Mouse (Mus musculus): ENCODE measurements around the gene Rhoa. TPM values are rescaled to one million over a fixed set of nuclear protein-coding genes. Genes with fewer than 3 reads are reported as not detected.
A peak's percentile ranks its signal among the peaks of the same experiment; 100 is the strongest.

The Rhoa gene
- polyA plus RNA-seq, 1 experiment from 2014 or later = 202 TPM

DNA sequence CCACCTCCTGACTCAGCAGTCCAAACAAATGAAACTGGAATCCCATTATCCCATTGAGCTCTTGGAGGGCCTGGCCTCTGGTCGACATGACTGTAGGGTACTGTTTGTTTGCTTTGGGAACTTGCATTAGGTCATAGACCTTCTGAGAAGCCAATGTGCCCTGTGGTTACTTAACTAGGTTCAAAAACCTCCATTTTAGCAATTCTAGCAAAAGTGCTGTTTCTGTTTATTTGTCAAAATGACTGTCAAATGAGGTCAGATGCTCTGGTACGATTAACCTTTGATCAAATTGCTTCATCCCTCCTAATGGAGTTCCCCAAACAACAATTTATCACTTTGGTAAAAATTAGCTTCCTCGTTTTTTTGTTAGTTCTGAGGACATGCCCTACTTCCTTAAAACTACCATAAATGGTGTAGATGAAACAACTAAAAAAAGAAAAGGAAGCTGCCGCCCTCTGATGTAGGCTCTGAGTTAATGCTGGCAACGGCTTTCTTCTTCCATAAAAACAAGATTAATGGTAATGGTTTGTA, 36.4 kb downstream of the Rhoa start:
- Histone ChIP-seq H3K4me1 (replicated peaks) (peaks cover 81% of the 10 kb centered on the region), H3K4me2 (peak overlapping the region; percentile 72), H3K27ac (replicated peaks) (peak overlapping the region; percentile 99), H3K36me3 (replicated peaks) (peaks cover 32% of the 10 kb centered on the region), H3K9ac (peak overlapping the region; percentile 67), H3K9me3 (replicated peaks) (no peaks in the 10 kb centered on the region), H3K27me3 (no peaks in the 10 kb centered on the region), H3K4me3 (replicated peaks) (peak overlapping the region; percentile 88)
- 5% methylated on average over 5 of the region's 5 CpGs for WGBS (ENCODE audit: insufficient replicate concordance)
- no peak for ATAC-seq (ENCODE audit: insufficient read depth)

DNA sequence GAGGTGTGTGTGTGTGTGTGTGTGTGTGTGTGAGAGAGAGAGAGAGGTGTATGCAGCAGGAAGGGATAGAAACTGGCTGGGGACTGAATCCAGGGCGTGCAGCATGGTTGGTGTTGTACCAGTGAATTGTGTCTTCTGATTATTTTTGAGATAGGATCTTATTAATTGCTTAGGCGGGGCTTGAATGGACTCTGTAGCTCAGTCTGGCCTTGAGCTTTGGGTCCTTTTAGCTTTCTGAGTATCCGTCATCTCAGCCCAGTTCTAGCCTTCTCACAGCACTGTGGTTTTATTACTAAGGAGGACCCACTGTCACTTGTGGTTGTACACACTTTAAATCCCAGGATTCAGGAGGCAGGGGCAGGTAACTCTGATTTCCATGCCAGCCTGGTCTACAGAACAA, 37.4 kb downstream of the Rhoa start:
- ATAC-seq (ENCODE audit: insufficient read depth) = no peak
- no peak overlapping the region for H3K4me3 ChIP-seq (replicated peaks)
- no peaks in the 10 kb centered on the region for H3K27me3 ChIP-seq
- peaks cover 23% of the 10 kb centered on the region for H3K36me3 ChIP-seq (replicated peaks)
- peak overlapping the region; percentile 72 for H3K4me2 ChIP-seq
- WGBS (ENCODE audit: insufficient replicate concordance) = 28% methylated on average over 3 of the region's 3 CpGs
- peaks cover 72% of the 10 kb centered on the region for H3K4me1 ChIP-seq (replicated peaks)
- H3K27ac ChIP-seq (replicated peaks) = peak overlapping the region; percentile 99
- H3K9ac ChIP-seq = peak overlapping the region; percentile 41
- H3K9me3 ChIP-seq (replicated peaks) = no peaks in the 10 kb centered on the region

DNA sequence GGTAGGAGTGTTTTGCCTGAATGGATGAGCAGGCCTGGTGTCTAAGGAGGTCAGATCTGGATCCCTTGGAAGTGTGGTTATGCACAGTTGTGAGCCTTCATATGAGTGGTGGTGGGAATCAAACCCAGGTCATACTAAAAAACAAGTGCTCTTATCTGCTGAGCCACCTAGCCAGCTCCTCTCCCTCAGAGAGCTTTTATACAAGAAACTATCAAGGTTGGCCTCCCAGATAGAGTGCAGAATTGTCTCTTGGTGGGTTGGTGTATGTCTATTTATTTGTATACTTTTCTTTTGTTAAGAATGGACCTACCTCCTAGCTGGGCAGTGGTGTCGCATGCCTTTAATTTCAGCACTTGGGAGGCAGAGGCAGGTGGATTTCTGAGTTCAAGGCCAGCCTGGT, 37.9 kb downstream of the Rhoa start:
- Histone ChIP-seq H3K9me3 (replicated peaks) (no peaks in the 10 kb centered on the region), H3K9ac (peak overlapping the region; percentile 41), H3K27me3 (no peaks in the 10 kb centered on the region), H3K4me2 (peak overlapping the region; percentile 72), H3K4me1 (replicated peaks) (peaks cover 71% of the 10 kb centered on the region), H3K4me3 (replicated peaks) (no peak overlapping the region), H3K27ac (replicated peaks) (peak overlapping the region; percentile 99), H3K36me3 (replicated peaks) (peaks cover 21% of the 10 kb centered on the region)
- ATAC-seq (ENCODE audit: insufficient read depth) = no peak
- WGBS (ENCODE audit: insufficient replicate concordance) = 51% methylated on average over 1 of the region's 1 CpGs

DNA sequence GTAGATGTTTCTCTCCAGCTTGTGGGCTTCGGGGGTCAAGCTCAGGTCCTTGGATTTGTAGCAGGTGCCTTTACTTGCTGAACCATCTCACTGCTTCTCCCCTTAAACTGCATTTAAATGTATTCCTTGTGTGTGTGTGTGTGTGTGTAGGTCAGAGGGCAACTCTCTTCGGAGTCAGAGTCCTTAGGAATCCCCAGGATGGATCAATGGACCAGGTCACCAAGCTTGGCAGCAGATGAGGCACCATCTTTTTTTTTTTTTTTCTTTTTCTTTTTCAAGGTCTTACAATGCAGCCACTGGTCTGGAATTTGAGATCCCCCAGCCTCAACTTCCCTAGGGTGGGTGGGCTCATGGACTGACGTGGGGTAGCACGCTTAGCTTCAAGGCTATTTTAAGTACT, 38.5 kb downstream of the Rhoa start:
- ATAC-seq (ENCODE audit: insufficient read depth) = no peak

DNA sequence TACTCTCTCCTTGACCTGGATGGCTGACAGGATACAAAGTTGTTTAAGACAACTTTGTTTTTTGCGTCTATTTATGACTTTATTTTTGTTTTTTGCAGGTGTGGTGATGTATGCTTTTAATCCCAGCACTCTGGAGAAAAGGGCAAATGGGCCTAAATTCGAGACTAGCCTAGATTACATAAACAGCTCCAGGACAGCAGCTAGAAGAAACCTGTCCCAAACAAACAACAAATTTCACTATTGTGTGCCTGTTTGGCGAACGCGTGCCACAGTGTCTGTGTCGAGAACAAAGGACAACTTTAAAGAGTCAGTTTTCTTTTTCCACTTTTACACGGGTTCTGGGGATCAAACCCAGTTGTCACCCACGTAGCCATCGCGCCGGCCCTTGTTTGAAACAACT, 41.1 kb downstream of the Rhoa start:
- Histone ChIP-seq H3K4me2 (peak overlapping the region; percentile 77), H3K36me3 (replicated peaks) (peaks cover 23% of the 10 kb centered on the region), H3K27ac (replicated peaks) (peak overlapping the region; percentile 99), H3K4me3 (replicated peaks) (peak overlapping the region; percentile 97), H3K9ac (peak overlapping the region; percentile 96), H3K9me3 (replicated peaks) (no peaks in the 10 kb centered on the region), H3K4me1 (replicated peaks) (peaks cover 71% of the 10 kb centered on the region), H3K27me3 (no peaks in the 10 kb centered on the region)
- 4% methylated on average over 11 of the region's 11 CpGs for WGBS (ENCODE audit: insufficient replicate concordance)
- ATAC-seq (ENCODE audit: insufficient read depth) = no peak

More for the DNA sequence above, 38.5 kb downstream of the Rhoa start:
- Histone ChIP-seq H3K9ac (peak overlapping the region; percentile 41), H3K4me1 (replicated peaks) (peaks cover 77% of the 10 kb centered on the region), H3K4me2 (peak overlapping the region; percentile 72), H3K4me3 (replicated peaks) (no peak overlapping the region), H3K27ac (replicated peaks) (peak overlapping the region; percentile 99), H3K27me3 (no peaks in the 10 kb centered on the region), H3K36me3 (replicated peaks) (peaks cover 17% of the 10 kb centered on the region), H3K9me3 (replicated peaks) (no peaks in the 10 kb centered on the region)
- WGBS (ENCODE audit: insufficient replicate concordance) = 75% methylated on average over 4 of the region's 4 CpGs

DNA sequence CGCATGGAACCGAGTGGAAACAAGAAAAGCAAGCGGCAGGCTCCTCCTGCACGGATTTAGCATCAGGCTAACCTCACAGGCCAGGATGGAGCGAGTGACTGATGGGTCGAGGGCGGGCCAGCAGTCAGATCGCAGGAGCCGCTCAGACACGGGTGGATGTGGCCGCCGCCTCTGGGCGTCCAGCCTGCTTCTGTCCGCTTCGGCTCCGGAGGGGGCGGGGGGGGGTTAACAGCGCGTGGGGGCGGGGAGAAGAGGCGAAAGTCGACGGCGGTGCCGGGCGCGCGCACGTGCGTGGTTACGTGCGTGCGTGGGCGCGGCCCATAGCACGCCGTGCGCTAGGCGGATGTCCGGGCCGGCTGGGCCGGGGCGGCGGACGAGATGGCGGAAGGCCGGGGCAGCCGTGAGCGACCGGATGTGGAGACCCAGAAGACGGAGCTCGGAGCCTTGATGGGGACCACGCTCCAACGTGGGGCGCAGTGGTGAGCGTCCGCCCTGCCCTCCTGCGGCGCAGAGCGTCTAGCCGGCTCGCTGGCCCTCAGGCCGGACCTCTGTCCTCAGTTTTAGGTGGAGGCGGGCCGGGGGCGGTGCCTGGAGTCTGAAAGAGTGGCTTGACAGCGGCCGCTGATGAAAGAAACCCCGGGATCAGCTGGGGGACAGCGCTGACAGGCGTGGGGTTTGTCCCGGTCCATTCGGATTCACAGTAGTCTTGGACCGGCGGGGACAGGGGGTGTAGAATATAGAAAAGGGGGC, 41.8 kb downstream of the Rhoa start, which contains the start of gene Usp4:
Gene Usp4 (plus strand): TSS at position 314 of the 750 bp plus-strand sequence.
- no peaks in the 10 kb centered on the region for H3K9me3 ChIP-seq (replicated peaks)
- peak within 1 kb of the TSS; percentile 77 for H3K4me2 ChIP-seq
- H3K9ac ChIP-seq = peak within 1 kb of the TSS; percentile 96
- ATAC-seq (ENCODE audit: insufficient read depth) = peak; percentile 91
- no peaks in the 10 kb centered on the region for H3K27me3 ChIP-seq
- H3K4me1 ChIP-seq (replicated peaks) = peaks cover 65% of the 10 kb centered on the region
- H3K27ac ChIP-seq (replicated peaks) = peak within 1 kb of the TSS; percentile 99
- peak within 1 kb of the TSS; percentile 97 for H3K4me3 ChIP-seq (replicated peaks)
- H3K36me3 ChIP-seq (replicated peaks) = peaks cover 30% of the 10 kb centered on the region
- under 1% methylated on average over 75 of the region's 75 CpGs for WGBS (ENCODE audit: insufficient replicate concordance)

DNA sequence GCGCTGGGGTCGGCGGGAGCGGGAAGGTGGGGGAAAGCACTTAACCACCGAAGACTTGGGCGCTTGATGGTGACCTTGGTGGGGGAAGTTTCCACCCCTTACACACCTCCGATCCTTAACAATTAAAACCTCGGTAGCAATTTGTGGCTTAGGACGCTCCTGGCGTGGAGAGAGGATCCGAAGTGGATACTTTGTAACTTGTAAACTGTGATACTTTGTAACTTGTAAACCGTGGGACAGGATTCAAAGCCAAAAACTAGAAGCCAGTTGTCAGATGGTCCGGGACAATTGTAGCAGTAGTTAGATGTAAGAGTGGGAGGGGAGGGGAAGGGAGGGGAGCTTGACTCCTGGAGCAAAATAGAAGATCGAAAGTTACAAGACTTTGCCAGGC, 42.4 kb downstream of the Rhoa start:
- WGBS (ENCODE audit: insufficient replicate concordance) = 2% methylated on average over 14 of the region's 14 CpGs
- no peaks in the 10 kb centered on the region for H3K9me3 ChIP-seq (replicated peaks)
- no peak for ATAC-seq (ENCODE audit: insufficient read depth)
- H3K4me1 ChIP-seq (replicated peaks) = peaks cover 59% of the 10 kb centered on the region
- H3K27ac ChIP-seq (replicated peaks) = peak overlapping the region; percentile 99
- H3K27me3 ChIP-seq = no peaks in the 10 kb centered on the region
- peak overlapping the region; percentile 96 for H3K9ac ChIP-seq
- H3K4me2 ChIP-seq = peak overlapping the region; percentile 77
- H3K36me3 ChIP-seq (replicated peaks) = peaks cover 36% of the 10 kb centered on the region
- peak overlapping the region; percentile 97 for H3K4me3 ChIP-seq (replicated peaks)

DNA sequence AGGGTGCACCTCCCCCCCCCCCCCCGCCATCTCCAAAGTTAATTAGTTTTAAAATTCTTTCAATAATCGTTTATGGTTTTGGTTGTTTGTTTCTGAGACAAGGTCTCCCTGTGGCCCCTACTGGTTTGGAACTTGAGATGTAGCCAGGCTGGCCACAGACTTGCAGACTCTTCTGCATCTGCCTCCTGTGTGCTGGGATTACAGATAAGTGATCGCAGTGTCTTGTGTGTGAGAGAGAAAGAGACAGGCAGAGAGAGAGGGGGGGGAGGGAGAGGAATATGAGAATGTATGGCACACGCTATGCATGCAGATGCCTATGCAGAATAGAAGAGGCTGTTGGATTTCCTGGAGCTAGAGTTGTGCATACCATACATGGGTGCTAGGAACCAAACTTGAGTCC, 43.8 kb downstream of the Rhoa start:
- Histone ChIP-seq H3K9ac (peak overlapping the region; percentile 96), H3K9me3 (replicated peaks) (no peaks in the 10 kb centered on the region), H3K4me2 (peak overlapping the region; percentile 77), H3K4me1 (replicated peaks) (peaks cover 44% of the 10 kb centered on the region), H3K36me3 (replicated peaks) (peaks cover 50% of the 10 kb centered on the region), H3K27me3 (no peaks in the 10 kb centered on the region), H3K27ac (replicated peaks) (peak overlapping the region; percentile 99), H3K4me3 (replicated peaks) (peak overlapping the region; percentile 97)
- no peak for ATAC-seq (ENCODE audit: insufficient read depth)
- 32% methylated on average over 4 of the region's 4 CpGs for WGBS (ENCODE audit: insufficient replicate concordance)

DNA sequence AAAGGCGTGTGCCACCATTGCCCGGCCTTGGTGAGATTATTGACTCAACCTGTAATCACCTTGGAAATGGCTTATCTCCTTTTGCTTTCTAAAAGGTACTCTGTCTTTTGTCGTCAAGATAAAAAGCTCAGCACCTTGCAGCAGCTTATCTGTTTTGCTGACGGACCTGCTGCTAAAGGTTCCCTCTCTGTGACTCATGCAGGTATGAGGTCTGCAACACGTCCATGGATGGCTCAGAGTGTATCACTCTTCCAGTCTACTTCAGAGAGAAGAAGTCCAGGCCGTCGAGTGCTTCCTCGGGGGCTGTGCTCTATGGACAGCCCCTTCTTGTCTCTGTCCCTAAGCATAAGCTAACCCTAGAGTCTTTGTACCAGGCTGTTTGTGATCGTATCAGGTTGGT, 72.3 kb downstream of the Rhoa start:
- H3K4me3 ChIP-seq (replicated peaks) = no peak overlapping the region
- no peak for ATAC-seq (ENCODE audit: insufficient read depth)
- H3K4me1 ChIP-seq (replicated peaks) = no peaks in the 10 kb centered on the region
- H3K27me3 ChIP-seq = no peaks in the 10 kb centered on the region
- H3K9me3 ChIP-seq (replicated peaks) = no peaks in the 10 kb centered on the region
- 71% methylated on average over 9 of the region's 9 CpGs for WGBS (ENCODE audit: insufficient replicate concordance)
- peaks cover 95% of the 10 kb centered on the region for H3K36me3 ChIP-seq (replicated peaks)
- no peak overlapping the region for H3K4me2 ChIP-seq
- H3K27ac ChIP-seq (replicated peaks) = no peak overlapping the region
- no peak overlapping the region for H3K9ac ChIP-seq

DNA sequence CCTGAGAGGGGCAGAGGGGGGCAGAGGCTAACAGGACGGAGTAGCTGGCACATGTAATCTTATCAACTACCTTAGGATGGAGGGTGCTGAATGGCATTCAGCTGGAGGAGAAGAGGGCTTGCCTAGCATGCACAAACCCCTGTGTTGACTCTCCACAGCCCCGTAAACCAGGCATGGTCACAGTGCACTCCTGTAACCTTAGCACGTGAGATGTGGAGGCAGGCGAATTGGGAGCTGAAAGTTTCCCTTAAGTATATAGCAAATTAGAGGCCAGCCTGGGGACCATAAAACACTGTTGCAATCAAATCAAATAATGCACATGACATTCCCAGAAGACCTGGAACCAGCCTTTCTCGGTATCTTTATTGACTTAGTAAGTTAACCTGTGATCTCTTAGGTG, 72.8 kb downstream of the Rhoa start:
- Histone ChIP-seq H3K4me1 (replicated peaks) (no peaks in the 10 kb centered on the region), H3K9me3 (replicated peaks) (no peaks in the 10 kb centered on the region), H3K4me2 (no peak overlapping the region), H3K27ac (replicated peaks) (no peak overlapping the region), H3K4me3 (replicated peaks) (no peak overlapping the region), H3K36me3 (replicated peaks) (peaks cover 95% of the 10 kb centered on the region), H3K9ac (no peak overlapping the region), H3K27me3 (no peaks in the 10 kb centered on the region)
- WGBS (ENCODE audit: insufficient replicate concordance) = 81% methylated on average over 5 of the region's 5 CpGs
- no peak for ATAC-seq (ENCODE audit: insufficient read depth)

DNA sequence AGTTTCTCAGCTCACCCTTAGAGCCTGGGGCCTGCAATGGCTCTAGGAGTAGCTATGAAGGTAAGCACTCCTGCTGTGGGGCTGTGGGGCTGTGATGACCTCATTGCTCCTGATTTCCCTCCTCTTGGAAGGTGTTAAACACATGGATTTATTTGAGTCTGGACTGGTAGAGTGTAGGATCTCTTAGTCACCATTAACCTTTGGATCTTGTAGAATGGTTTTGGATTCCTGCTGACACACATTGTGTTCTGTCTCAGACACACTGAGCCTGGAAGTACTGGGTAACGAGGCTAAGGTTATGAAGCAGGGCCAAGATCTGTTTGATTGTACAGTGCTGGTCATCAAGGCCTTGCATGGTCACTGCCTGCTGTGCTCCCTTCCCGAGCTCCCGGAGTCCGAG, 73.4 kb downstream of the Rhoa start:
- no peak overlapping the region for H3K27ac ChIP-seq (replicated peaks)
- H3K4me1 ChIP-seq (replicated peaks) = no peaks in the 10 kb centered on the region
- H3K9ac ChIP-seq = no peak overlapping the region
- 92% methylated on average over 4 of the region's 4 CpGs for WGBS (ENCODE audit: insufficient replicate concordance)
- H3K4me2 ChIP-seq = no peak overlapping the region
- ATAC-seq (ENCODE audit: insufficient read depth) = no peak
- no peak overlapping the region for H3K4me3 ChIP-seq (replicated peaks)
- H3K9me3 ChIP-seq (replicated peaks) = no peaks in the 10 kb centered on the region
- no peaks in the 10 kb centered on the region for H3K27me3 ChIP-seq
- H3K36me3 ChIP-seq (replicated peaks) = peaks cover 95% of the 10 kb centered on the region

All from liver, embryonic 15.5 days (tissue).